Mouse (Mus musculus) liver, embryonic 12.5 days (tissue): Measurements from ENCODE around the gene Trem2. TPM values are rescaled to one million over a fixed set of nuclear protein-coding genes. Genes with fewer than 3 reads are reported as not detected.
"Not testable (repeated sequence)": the region's sequence is repeated elsewhere in the genome, so short reads cannot be mapped to it uniquely, and the experiment has no call there.

Source experiments
- ATAC-seq: fragments of 200-750 bp; cut with Nextera tagmentation; 2 replicates; pipeline ENCODE4 v1.8.0; 2017; ENCODE audit warnings: moderate number of reproducible peaks, mild to moderate bottlenecking, moderate library complexity
- H3K27ac ChIP-seq: fragments of 300-500 bp; sonication (generic); 2 replicates; pipeline ENCODE4 v1.5.1; 2016; ENCODE audit warnings: mild to moderate bottlenecking
- H3K27me3 ChIP-seq: fragments of 300-500 bp; sonication (generic); replicated peaks from 2 replicates; pipeline ENCODE4 v1.6.1; 2016; ENCODE audit warnings: mild to moderate bottlenecking, moderate library complexity
- H3K36me3 ChIP-seq: fragments of 300-500 bp; sonication (generic); 2 replicates; pipeline ENCODE4 v1.6.1; 2016; ENCODE audit warnings: mild to moderate bottlenecking, moderate library complexity
- H3K4me1 ChIP-seq: fragments of 300-500 bp; sonication (generic); 2 replicates; pipeline ENCODE4 v1.6.1; 2016
- H3K4me2 ChIP-seq: fragments of 300-500 bp; sonication (generic); 2 replicates; pipeline ENCODE4 v1.6.1; 2016; ENCODE audit warnings: mild to moderate bottlenecking, moderate library complexity
- H3K4me3 ChIP-seq: fragments of 300-500 bp; sonication (generic); 2 replicates; pipeline ENCODE4 v1.5.1; 2016; ENCODE audit warnings: mild to moderate bottlenecking, moderate library complexity
- H3K9ac ChIP-seq: fragments of 300-500 bp; sonication (generic); 2 replicates; pipeline ENCODE4 v1.6.1; 2016; ENCODE audit warnings: mild to moderate bottlenecking, moderate library complexity
- H3K9me3 ChIP-seq: fragments of 300-500 bp; sonication (generic); replicated peaks from 2 replicates; pipeline ENCODE4 v1.6.1; 2016; ENCODE audit warnings: mild to moderate bottlenecking, moderate library complexity
- WGBS: fragments of 180-500 bp; shearing (Covaris S2); methylation state at CpG from one replicate; pipeline ENCODE4 v1.1.7; 2016; ENCODE audit not compliant: insufficient replicate concordance; 5-methylcytosine and 5-hydroxymethylcytosine counted together
- polyA plus RNA-seq: library from polyadenylated mRNA; unstranded; fragments of >200 nt; fragmentation: Nextera tagmentation; extraction: Ambion mirVana; gene quantifications from 2 replicates; pipeline ENCODE4 v1.2.1, GENCODE M21; 2016

Gene Trem2
- polyA plus RNA-seq, 1 experiment from 2014 or later, result 3.5 TPM

DNA sequence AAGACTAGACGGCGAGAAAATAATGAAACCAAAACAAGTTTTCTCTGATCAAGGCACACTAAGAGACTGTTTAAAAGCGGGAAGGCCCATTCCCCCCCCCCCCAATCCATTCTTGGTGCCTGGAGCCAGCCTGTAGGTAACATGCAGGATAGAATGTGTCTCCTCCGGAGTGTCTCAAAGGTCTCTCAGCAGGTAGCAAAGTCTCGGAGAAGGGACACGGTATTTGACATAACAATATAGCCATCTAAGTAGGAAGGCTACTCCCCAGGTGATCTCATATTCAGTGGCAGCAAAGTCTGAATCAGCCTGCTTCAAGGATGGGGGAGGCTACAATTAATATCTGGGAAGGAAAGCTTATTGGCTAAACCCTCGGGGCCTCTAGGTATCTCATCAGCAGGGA is 6.8 kb downstream of the Trem2 start:
- H3K27me3 ChIP-seq, H3K9ac ChIP-seq, H3K4me3 ChIP-seq, H3K4me1 ChIP-seq, H3K9me3 ChIP-seq, H3K4me2 ChIP-seq, H3K27ac ChIP-seq, ATAC-seq, H3K36me3 ChIP-seq: not testable (repeated sequence)
- 72% methylated on average over 7 of the region's 7 CpGs for WGBS

DNA sequence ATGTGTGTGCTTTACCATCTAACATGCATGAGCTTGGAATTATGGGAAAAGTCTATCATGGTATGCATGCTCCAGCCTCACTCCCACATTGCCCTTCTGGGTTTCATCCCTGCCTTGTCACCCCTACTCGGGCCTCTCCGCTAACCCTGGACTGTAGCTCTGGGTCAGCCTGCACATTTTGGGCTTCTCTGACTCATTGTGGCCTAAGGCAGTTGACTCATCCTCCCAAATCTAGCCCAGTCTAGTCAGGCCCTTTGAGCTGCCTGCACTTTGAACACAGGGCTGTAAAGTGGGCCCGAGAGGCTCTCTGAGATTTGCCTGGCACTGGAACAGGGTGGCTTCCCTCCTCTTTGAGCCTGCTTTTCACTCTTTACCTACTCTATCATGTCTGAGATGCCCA is 9.6 kb downstream of the Trem2 start:
- 76% methylated on average over 3 of the region's 3 CpGs for WGBS

DNA sequence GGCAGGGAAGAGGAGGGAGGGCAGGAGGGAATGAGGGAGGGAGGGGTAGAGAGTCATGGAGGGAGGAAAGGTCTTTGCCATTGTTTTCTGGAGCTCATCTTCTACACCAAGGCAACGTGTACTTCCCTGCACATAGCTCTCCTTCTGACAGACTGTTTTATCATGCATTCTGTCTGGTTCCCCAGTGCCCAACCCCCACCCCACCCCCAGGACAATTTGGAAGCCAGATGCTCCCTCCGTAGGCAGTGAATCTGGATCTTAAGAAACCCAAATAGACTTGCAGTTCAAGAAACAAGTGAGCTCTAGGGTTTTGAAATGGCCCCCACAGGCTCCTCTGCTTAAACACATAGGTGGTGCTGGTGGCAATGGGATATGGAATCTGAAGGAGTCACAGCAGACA is 11.7 kb downstream of the Trem2 start:
- peaks cover 37% of the 10 kb centered on the region for H3K4me1 ChIP-seq
- no peak overlapping the region for H3K9ac ChIP-seq
- no peak overlapping the region for H3K4me2 ChIP-seq
- H3K27ac ChIP-seq, result no peak overlapping the region
- no peak overlapping the region for H3K4me3 ChIP-seq
- H3K27me3 ChIP-seq, result no peaks in the 10 kb centered on the region
- no peaks in the 10 kb centered on the region for H3K9me3 ChIP-seq
- H3K36me3 ChIP-seq, result no peaks in the 10 kb centered on the region
- WGBS, result 31% methylated on average over 2 of the region's 2 CpGs
- no peak for ATAC-seq

More for the DNA sequence above, 9.6 kb downstream of the Trem2 start:
- no peak for ATAC-seq
- no peak overlapping the region for H3K4me3 ChIP-seq
- no peaks in the 10 kb centered on the region for H3K9me3 ChIP-seq
- H3K27me3 ChIP-seq, result no peaks in the 10 kb centered on the region
- H3K36me3 ChIP-seq, result no peaks in the 10 kb centered on the region
- H3K9ac ChIP-seq, result no peak overlapping the region
- no peak overlapping the region for H3K4me2 ChIP-seq
- H3K27ac ChIP-seq, result no peak overlapping the region
- peaks cover 19% of the 10 kb centered on the region for H3K4me1 ChIP-seq

DNA sequence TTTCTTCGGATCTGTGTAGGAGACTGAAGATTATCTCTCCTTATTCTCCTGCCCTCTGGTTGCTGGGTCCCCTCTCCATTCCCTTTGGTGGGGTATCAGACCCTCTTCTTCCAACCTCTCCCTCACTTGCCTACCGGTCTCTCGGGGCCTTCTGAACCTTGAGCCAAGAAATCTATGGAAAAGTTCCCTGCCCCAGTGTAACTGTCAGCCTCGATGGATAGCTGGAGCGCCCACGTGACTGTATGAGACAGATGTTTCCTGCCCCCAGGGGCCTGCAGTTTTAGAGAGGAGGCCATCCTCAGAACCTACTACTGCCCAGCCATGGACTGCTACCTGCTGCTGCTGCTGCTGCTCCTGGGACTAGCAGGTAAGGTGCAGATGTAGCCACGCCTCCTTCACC is 13.4 kb downstream of the Trem2 start, which contains the start of gene Treml1:
Gene Treml1, plus strand, starts transcription at position 301 of the 400 bp plus-strand sequence.
- no peak for ATAC-seq
- Histone ChIP-seq H3K4me3 (peak within 1 kb of the TSS; percentile 23), H3K27me3 (no peaks in the 10 kb centered on the region), H3K36me3 (no peaks in the 10 kb centered on the region), H3K9ac (peak within 1 kb of the TSS; percentile 34; the same call in 1 of the 2 replicates), H3K9me3 (no peaks in the 10 kb centered on the region), H3K4me1 (peaks cover 54% of the 10 kb centered on the region), H3K4me2 (peak within 1 kb of the TSS; percentile 56), H3K27ac (peak within 1 kb of the TSS; percentile 79)
- WGBS, result 38% methylated on average over 7 of the region's 7 CpGs

DNA sequence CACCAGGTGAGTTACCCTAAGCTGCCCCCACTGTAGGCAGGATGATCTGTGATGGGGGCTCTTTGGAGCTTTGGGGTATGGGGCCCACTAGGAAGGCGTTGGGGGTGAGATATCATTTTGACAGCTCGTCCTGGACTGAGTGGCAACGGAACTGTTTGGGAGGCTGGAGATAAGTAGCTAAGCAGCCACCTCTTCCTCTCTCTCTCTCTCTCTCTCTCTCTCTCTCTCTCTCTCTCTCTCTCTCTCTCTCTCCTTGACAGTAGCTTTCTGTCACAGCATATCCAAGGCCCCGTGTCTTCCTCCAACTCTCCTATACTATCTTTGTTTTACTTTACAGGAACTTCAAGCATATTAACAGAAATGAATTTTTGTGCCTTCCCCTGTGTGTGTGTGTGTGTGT is 14.3 kb downstream of the Trem2 start:
- Histone ChIP-seq H3K4me1 (peaks cover 57% of the 10 kb centered on the region), H3K9ac (peak overlapping the region; percentile 34; the same call in 1 of the 2 replicates), H3K9me3 (no peaks in the 10 kb centered on the region), H3K4me3 (peak overlapping the region; percentile 23), H3K27ac (peak overlapping the region; percentile 79), H3K4me2 (peak overlapping the region; percentile 56), H3K36me3 (no peaks in the 10 kb centered on the region), H3K27me3 (no peaks in the 10 kb centered on the region)
- 10% methylated on average over 4 of the region's 4 CpGs for WGBS
- ATAC-seq, result peak; percentile 76

DNA sequence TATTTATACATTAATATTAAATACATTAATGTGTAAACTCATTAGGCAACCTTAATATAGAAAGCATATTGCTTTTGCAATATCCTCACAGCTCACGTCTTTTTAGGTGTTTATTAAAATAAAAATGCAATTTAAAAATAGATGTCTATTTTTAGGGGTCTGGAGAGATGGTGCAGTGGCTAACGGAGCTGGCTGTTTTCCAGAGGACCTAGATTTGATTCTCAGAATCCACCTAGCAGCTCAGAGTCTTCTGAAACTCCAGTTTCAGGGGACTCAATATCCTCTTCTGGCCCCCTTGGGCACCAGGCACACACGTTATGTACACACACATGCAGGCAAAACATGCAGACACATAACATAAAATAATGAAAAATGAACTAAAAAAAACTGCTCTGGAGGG is 16.1 kb downstream of the Trem2 start:
- no peak for ATAC-seq
- Histone ChIP-seq H3K27ac (no peak overlapping the region), H3K4me1 (peaks cover 57% of the 10 kb centered on the region), H3K4me3 (no peak overlapping the region), H3K9me3 (no peaks in the 10 kb centered on the region), H3K36me3 (no peaks in the 10 kb centered on the region), H3K27me3 (no peaks in the 10 kb centered on the region), H3K4me2 (no peak overlapping the region), H3K9ac (no peak overlapping the region)
- WGBS, result 55% methylated on average over 3 of the region's 3 CpGs

DNA sequence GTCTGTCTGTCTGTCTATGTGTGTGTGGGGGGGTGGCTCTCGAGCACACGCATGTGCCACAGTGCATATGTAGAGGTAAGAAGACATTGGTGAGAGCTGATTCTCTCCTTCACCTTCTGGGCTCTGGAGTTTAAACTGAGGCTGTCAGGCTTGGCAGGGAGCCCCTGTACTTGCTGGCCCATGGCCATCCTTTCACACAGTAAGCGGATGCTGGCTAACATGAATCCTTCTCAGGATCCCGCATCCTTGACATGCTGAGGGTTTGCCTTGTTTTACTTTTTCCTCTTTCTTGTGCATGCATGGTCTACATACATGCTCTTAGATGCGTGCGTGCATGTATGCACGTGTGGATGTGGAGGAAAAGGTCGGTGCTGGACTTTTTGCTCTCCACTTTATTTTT is 16.8 kb downstream of the Trem2 start:
- Histone ChIP-seq H3K4me3 (no peak overlapping the region), H3K27ac (peak overlapping the region; percentile 41), H3K36me3 (no peaks in the 10 kb centered on the region), H3K9ac (no peak overlapping the region), H3K27me3 (no peaks in the 10 kb centered on the region), H3K4me2 (peak overlapping the region; percentile 31), H3K9me3 (no peaks in the 10 kb centered on the region), H3K4me1 (peaks cover 57% of the 10 kb centered on the region)
- no peak for ATAC-seq
- 81% methylated on average over 8 of the region's 8 CpGs for WGBS

DNA sequence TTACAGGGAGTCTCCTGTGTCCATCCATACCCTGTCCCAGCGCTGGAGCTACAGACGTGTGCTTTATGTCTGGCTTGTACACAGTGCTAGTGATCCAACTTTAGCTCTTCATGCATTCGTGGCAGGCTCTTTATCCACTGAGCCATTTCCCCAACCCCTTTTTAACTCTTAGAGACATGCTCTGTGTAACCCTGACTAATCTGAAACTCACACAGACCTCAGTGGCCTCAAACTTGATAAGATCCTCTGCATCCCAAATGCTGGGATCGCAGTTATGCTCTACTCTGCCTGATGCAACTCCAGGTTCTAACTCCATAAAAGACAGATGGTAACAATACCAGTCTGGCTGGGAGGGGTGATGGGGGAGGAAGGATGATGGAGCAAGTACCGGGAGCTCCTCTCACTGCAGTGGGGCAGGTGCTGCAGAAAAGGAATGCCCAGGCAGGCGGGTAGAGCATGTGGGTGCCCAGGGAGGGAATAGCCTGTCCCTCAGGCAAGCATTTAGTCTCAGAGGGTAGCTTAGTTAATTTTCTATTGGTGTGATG is 17.3 kb downstream of the Trem2 start:
- Histone ChIP-seq H3K9ac (no peak overlapping the region), H3K4me2 (peak overlapping the region; percentile 31), H3K27ac (peak overlapping the region; percentile 41), H3K27me3 (no peaks in the 10 kb centered on the region), H3K4me1 (peaks cover 57% of the 10 kb centered on the region), H3K36me3 (no peaks in the 10 kb centered on the region), H3K4me3 (no peak overlapping the region), H3K9me3 (no peaks in the 10 kb centered on the region)
- ATAC-seq, result peak; percentile 56
- WGBS, result 33% methylated on average over 6 of the region's 6 CpGs

DNA sequence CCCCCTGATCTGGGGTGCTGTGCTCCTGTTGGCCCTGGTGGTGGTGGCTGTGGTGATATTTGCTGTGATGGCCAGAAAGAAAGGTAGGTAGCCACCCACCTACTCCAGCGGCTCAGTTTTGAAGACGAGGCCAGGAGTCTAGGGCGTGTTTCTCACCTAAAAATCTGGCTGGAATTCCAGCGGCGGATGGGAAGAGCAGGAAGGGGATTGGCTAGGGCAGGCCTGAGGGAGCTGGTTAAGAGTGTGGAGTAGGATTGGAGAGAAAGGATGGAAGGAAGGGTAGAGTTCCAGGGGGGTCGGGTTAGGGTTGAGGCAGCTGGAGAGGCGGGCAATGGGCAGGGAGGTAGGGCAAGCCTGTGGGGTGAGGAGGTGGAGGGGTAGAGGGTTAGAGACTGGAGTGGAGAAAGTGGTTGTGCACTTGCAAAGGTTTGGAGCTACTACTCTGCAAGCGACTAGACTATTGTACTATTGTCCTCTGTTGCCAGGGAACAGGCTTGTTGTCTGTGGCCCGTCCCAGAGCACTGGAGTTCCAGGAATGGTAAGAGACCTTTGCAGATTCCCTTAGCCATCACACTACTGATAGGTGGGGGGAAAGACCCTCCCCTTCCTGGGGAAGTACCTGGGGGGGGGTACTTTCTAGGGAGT is 19.4 kb downstream of the Trem2 start:
- no peaks in the 10 kb centered on the region for H3K9me3 ChIP-seq
- no peak overlapping the region for H3K27ac ChIP-seq
- peaks cover 39% of the 10 kb centered on the region for H3K4me1 ChIP-seq
- H3K36me3 ChIP-seq, result no peaks in the 10 kb centered on the region
- no peak overlapping the region for H3K4me2 ChIP-seq
- no peak overlapping the region for H3K9ac ChIP-seq
- WGBS, result 74% methylated on average over 9 of the region's 9 CpGs
- no peak for ATAC-seq
- no peaks in the 10 kb centered on the region for H3K27me3 ChIP-seq
- H3K4me3 ChIP-seq, result no peak overlapping the region

DNA sequence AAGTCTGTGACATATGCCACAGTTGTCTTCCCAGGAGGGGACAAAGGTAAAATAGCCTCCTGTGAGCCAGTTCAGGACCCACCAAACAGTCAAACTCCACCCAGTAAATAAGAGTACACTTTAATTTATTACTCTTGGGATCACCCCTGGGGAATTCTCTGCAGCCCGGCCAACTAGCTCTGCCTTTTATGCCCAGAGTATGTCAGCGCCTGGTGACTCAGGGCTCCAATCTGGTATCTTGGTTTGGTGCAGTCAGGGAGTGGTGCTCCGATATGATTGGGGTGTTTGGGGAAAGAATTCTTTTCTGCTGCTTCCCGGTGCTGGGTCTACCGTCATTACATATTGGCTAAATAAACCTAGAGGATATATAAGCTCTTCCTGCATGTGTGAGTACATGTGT is 20.6 kb downstream of the Trem2 start:
- no peaks in the 10 kb centered on the region for H3K36me3 ChIP-seq
- no peak overlapping the region for H3K9ac ChIP-seq
- H3K9me3 ChIP-seq, result no peaks in the 10 kb centered on the region
- no peak overlapping the region for H3K4me2 ChIP-seq
- H3K27me3 ChIP-seq, result no peaks in the 10 kb centered on the region
- no peak for ATAC-seq
- no peak overlapping the region for H3K4me3 ChIP-seq
- WGBS, result 74% methylated on average over 5 of the region's 5 CpGs
- H3K4me1 ChIP-seq, result peaks cover 27% of the 10 kb centered on the region
- no peak overlapping the region for H3K27ac ChIP-seq

DNA sequence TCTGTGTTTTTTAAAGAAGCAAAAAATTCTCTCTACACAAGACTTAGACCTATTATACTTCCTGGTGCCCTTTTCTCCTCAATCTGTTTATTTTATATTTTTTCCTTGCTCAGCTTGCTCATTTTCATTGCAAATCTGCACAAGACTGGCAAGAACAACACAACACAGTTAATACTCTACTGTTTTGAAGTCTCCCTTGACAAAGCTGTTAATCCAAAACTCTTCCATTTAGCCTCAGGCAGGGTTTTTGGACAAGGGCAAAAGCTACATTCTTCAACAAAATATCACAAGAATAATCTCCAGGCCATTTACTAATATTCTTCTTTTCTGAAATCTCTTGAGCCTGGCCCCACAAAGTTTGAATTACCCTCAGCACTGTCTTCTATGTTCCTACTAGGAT is 25.4 kb downstream of the Trem2 start:
- H3K9ac ChIP-seq, result no peak overlapping the region
- H3K9me3 ChIP-seq, result no peaks in the 10 kb centered on the region
- H3K27me3 ChIP-seq, result no peaks in the 10 kb centered on the region
- H3K4me3 ChIP-seq, result no peak overlapping the region
- no peaks in the 10 kb centered on the region for H3K36me3 ChIP-seq
- ATAC-seq, result no peak
- no peaks in the 10 kb centered on the region for H3K4me1 ChIP-seq
- H3K4me2 ChIP-seq, result no peak overlapping the region
- no peak overlapping the region for H3K27ac ChIP-seq

DNA sequence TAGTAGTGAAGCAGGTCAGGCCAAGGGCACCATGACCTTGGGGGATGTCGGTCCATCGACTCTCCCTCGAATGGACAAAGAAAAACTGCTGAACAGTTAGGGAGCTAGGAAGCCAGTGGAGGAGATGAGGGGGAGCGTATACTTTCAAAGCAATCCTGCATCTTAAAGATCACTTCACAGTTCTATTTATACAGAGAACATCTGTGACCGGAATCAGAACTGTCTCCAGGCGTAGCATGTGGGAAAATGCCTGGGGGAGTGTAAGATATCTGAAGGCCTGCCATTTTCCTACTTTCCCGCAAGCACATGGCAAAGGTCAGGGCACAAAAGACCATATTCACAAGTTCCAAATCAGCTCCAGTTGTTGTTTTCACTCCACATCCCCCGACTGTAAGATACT is 26.8 kb downstream of the Trem2 start:
- no peak overlapping the region for H3K27ac ChIP-seq
- no peak overlapping the region for H3K4me3 ChIP-seq
- no peak overlapping the region for H3K9ac ChIP-seq
- no peaks in the 10 kb centered on the region for H3K4me1 ChIP-seq
- no peaks in the 10 kb centered on the region for H3K27me3 ChIP-seq
- no peak overlapping the region for H3K4me2 ChIP-seq
- no peaks in the 10 kb centered on the region for H3K9me3 ChIP-seq
- no peaks in the 10 kb centered on the region for H3K36me3 ChIP-seq
- ATAC-seq, result no peak
- 74% methylated on average over 8 of the region's 8 CpGs for WGBS

DNA sequence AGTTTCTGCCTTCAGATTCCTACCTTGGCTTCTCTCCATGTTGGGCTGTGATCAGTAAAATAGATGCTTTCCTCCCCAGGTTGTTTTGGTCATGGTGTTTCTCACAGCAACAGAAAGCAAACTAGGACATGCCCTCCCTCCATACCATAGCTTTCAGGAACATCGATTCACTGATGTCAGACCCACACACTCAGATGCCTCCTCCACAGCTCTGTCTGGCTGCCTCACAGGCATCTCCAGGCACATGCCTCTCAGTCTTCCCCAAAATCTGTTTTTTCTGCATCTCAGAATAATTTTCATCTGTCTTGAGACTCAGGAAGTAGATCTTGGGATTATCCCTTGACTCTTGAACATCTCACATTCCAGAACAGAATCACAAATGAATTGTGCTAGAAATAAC is 29.9 kb downstream of the Trem2 start:
- Histone ChIP-seq H3K9ac (no peak overlapping the region), H3K4me2 (no peak overlapping the region), H3K4me1 (no peaks in the 10 kb centered on the region), H3K9me3 (no peaks in the 10 kb centered on the region), H3K36me3 (no peaks in the 10 kb centered on the region), H3K27ac (no peak overlapping the region), H3K4me3 (no peak overlapping the region), H3K27me3 (no peaks in the 10 kb centered on the region)
- no peak for ATAC-seq
- WGBS, result 69% methylated on average over 1 of the region's 1 CpGs
